Mouse (Mus musculus): ENCODE measurements around the gene Tmem259.

DNA sequence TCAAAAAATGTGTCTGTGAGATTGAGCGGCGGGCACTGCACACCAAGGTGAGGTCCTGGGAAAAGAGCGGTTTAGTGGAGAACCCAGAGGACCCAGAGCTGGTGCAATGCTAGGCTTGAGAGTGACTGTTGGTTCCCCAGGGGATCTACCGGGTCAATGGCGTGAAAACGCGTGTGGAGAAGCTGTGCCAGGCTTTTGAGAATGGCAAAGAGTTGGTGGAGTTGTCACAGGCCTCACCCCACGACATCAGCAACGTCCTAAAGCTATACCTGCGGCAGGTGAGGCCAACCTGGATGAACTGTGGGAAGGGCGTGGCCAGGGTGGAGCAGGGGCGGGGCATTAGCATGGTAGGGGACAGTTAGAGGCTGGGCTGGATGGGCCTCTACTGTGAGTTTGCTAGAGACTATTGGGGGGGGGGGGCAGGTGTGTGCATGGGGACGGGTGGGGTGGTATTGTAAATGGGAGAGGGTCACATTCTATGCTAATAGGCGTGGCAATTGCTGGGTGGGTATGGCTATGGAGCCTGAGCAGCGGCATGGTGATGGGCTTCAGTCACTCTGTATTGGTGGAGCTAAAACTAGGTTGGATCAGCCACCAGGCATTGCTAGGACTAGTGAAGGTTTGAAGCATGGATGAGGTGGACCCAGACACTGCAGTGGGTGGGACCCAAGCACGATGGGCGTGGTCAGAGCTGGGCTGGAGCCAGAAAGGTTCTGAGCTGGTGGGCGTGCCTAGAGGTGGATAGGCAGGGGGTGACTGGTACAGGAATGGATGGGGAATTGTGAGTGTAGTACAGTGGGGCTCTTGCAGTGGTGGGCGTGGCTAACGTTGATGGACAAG is 43.8 kb upstream of the Tmem259 start:
- TF ChIP-seq CTCF (IDR thresholded peaks at IDR 0.05; ENCODE audit: low read depth, low read length), result no peak
- TF ChIP-seq GATA1 (IDR thresholded peaks at IDR 0.05; ENCODE audit: borderline replicate concordance, low read length), result no peak
